Mouse (Mus musculus) T-helper 2 cell (primary cell): ENCODE measurements at regions not wholly inside any gene's neighbourhood (a gene's known extent, or its start where the extent isn't known, plus 50 kb on each side); places are given as distances from the start of the nearest gene placed in this dataset.

Experiments used
- in situ Hi-C: fragments of 300-600 bp; cut with MboI, MseI; formaldehyde crosslinking; loops from one replicate; pipeline ENCODE4 v1.15.1; 2025; ENCODE audit warnings: high pct_unique_total_duplicates

DNA sequence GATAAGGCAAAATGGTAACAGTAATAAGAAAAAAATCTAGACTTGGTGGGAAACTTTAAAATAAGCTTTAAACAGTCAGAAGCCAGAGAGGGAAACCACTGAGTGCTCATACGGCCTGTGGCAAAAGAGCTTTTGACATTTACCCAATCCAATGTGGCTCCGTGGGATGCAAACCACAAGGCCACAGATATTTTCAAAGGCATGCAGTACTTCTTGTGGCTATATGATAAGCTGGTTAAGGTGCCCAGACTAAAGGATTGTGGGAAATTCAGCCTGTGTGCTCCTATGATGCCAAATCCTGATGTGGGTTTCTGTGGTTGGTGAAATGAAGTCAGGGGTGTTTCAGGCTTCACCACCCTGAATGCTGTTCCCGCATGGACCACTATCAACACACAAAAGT lies 355.8 kb downstream of the Sorl1 start:
- in situ Hi-C loops = no loop called here

- in situ Hi-C loops = no loop called here
These were observed 357.6 kb downstream of the Sorl1 start for GRCm38 (mm10) chr9:41766533-41766920.

DNA sequence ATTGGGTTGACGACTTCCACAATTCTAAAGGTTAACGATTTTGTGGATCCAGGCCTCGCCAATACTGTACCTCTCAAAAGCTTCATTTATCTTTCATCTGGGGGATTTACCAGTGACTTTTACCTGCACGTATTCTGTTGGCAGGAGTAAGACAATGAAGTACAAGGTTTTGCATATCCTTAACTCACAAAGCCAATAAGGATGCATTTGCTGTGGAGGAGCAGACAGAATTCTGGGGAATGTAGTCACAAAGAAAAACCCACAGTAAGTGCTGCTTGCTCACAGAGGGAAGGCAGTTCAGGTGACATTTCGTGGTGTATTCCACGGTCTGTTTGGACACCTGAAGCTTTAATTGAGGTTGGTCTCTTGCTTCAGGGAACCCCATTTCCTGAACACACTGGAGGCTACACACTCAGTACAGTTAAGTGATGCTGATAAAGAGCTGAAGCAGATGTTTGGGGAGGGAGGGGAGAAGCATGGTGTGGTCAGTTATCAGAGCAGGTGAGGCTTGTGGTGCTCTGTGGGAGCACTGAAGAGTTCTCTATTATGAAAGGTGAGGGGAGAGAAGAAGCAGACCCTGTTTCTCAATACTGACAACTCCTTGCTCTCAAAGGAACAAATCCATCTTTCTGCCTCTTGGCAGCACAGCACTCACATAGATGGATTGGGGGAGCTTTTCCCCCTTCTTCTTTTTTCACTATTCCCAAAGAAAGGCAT lies 358.1 kb downstream of the Sorl1 start:
- in situ Hi-C loops = no loop called here

DNA sequence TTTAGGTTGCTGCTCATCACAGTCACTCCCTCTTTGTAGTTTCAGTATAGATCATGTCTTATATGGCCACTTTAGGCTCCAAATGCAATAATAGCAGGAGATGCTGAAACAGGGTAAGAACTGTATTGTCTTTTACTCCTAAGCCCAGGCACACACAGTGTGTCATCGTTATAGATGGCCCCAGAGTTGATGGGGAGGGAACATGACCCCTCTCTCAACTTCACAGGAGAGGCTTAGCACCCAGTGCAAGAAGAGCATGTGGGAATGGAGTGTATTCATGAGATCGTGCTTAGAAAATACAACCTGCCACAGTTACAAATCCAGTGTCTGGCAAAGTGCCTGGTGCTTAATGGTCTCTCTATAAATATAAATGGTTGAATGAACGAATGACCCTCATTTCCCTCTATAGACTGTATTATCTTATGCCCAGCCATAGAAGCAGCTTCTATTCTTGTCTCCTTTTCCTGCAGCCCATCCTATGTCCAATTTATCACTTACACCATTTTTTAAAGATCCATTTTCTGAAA lies 363.0 kb downstream of the Sorl1 start:
- in situ Hi-C loops = no loop called here

DNA sequence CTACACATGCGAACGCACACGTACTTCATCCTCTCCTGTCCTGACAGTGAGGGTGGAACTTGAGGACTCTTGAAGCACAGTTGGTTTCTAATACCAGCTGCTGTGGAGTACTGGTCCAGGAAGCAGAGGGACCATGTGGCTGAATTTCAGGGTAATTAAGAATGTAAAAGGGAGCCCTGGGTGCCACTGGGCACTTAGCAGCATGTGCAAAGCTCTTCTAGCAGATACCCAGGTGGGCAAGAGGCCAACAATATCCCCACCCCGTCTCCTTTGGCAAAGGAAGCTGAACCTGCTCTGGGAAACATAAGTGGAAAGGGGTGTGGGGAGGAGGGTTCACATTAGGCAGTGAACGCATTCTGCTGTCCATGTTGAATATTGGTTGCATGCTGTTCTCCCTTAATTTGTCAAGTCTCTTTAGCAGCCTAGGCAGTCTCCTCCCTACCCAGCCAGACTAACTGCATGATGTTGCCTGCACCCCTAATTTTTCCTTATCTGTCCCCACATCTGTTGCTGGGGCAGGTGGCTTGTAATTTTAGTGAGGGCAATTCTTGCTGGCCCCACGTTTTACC lies 369.6 kb downstream of the Sorl1 start:
- in situ Hi-C loops = no loop called here

DNA sequence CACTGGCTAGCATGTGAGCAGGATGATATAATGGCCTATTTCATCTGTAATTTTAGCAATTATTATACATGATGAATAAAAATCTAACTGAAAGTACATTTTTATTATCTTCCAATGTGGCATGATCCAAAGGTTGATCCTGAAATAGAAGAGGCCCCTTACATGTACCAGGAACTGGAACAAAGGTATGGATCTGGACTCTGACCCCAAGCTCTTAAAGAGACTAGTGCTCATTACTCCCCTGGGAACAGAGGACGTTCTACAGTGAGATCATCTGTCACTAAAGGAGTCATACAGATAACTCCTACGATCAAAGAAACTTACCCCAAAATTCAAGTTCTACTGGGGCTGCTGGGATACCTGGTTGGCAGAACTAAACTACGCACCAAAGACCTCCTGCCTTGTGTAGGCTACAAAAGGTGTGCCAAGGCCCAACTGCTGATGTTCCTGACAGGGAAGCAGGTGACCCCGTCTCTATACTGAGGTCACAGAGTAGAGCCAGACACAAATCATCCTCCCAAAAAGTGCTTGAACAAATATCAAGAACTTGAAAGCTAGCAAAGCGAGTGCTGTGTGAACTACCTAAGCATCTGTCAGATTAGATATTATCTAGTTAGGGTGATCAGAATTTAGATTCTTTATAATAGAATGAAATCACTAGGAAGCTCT lies 378.0 kb downstream of the Sorl1 start:
- in situ Hi-C loops = no loop called here

DNA sequence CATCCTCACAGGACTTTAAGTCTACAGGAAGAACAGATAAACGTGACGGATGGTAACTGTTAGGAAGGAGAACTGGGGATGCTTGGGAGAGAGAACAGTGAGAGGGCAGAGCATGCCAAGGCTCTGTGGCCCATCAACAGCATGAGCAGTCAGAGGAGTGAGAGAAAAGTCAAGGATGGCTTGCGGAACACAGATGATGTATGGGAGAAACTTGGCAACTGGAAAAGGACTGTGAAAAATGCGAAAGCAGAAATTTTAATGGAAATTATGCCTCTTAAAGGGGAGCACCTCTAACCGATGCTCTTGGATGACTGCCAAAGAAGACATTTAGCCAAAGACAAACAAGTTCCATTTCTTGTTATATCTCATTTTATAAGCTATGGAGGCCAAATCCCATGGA lies 382.6 kb downstream of the Sorl1 start:
- in situ Hi-C loops = no loop called here

DNA sequence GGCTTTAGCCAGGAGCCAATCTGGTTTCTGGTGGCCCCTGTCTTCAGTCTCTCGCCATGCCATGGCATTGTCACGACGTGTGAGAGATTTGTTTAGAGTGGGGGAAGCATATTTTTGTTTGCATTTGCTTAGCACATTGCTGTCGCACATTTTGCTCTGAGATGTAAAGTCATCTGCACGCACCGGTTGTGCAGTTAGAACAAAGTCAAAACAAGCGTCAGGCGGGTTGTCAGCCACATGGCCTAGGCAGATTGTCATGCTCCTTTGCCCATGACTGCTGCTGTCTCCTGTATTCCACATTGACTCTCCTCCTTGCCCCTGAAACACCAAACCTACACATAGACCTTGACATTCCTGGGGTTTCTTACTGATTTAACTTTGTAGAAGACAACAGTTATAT lies 383.6 kb downstream of the Sorl1 start:
- in situ Hi-C loops = no loop called here

GRCm38 (mm10) chr9:41737671-41738070 lies 386.4 kb downstream of the Sorl1 start:
- in situ Hi-C loops = no loop called here

DNA sequence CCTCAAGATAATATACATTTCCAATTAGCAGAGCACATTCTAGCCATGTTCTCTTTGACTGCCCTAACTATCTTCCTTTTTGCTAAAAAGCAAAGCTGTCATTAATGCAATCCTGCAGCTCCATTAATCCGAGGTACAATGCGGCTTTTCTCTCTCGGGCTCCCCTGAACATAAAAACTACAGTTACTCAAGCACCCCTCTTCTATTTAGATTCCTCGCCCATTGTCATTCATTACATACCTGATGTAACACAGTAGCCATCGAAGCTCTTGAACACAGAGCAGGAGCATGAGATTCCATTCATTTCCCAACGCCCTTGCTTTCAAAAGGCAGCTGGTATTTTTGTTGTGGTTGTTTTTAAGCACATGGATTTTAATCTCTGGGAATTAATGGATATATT lies 387.2 kb downstream of the Sorl1 start:
- in situ Hi-C loops = no loop called here

DNA sequence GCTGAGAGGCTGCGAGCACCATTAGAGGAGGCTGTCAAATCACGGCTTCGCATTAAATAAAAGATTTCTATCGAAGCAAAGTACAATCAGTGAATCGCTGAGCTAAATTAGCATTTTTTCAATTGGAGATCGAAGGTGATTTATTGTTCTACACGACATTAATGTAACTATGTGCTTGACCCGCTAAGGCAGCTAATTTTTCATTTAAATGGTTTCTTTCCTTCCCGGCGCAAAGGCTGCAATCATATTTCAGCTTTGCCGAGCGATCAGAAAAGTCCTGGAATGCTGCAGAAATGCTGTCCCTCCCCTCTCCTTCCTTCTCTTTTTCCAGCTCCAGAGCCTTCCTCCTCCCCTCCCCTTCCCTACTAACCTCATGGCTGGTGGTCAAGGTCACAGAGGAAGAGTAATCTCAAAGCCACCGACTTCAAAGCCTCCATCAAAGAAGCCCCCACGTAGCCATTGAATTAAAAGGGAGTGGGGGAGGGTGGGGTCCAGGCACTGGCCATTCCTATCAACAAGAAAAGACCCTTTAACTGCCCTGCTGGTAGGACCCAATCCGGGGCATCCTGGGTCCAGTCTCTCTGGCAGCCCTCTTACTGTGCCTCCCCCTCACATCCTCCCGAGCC lies 387.8 kb downstream of the Sorl1 start:
- in situ Hi-C loops = no loop called here

DNA sequence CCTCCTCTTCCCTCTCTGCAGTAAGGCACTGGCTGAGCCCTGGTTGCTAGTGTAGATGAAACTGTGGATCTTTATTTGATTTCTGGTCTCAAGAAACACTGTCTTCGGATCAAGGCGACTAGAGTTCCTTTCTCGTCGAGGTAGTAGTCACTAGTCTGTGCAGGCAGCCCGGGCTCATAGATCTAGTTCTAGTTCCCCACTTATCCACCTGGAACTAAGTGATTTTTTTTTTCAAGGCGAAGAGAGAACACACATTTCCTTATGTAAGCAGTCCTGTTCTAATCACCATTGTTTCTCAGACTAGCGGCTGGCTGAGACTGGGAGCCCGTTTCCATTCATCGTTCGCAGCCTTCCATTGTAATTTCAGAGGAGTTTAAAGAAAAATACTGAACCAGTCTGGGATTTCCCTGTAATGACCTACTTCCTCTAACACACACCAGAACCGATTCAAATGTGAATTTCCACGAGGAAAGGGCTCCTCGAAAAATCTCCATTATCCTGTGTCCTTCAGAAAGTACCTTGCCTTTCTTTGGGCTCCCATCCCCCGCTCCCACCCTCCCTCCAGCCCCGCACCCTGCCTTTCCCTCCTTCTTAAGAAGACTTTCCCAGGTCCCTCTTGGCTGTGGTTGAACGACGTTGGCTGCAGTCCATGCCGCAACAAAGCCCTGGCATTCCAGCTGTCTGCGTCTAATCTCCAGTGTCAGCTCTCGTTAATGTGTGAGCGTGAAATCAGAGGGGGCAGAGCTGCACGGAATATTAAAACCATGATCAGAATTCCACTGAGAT lies 388.5 kb downstream of the Sorl1 start:
- in situ Hi-C loops = no loop called here

- in situ Hi-C loops = no loop called here
These were observed 389.1 kb downstream of the Sorl1 start for GRCm38 (mm10) chr9:41734925-41735447.

- in situ Hi-C loops = loop anchor here (25.0 kb wide), 1 partner anchor 484 kb away; no protein-coding TSS in a partner anchor
These were observed 402.5 kb downstream of the Sorl1 start for GRCm38 (mm10) chr9:41721609-41722008.

DNA sequence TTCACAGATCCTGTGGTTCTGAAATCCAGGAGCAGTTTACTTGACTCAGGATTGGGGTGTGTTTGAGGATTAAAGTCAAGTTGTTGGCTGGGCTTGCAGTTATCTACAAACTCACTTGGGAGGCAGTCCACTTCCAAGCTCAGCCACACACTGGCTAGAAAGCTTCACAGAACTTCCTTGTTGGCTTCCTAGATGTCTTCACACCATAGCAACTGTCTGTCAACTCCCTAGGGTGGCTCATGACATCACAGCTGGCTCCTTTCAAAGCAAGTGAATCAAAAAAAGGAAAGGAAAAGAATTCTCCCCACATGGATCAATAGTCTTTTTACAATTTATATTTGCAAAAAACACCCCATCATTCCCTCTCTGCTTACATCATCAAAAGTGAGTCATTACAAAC lies 408.9 kb downstream of the Sorl1 start:
- in situ Hi-C loops = loop anchor here (25.0 kb wide), 1 partner anchor 478 kb away; no protein-coding TSS in a partner anchor

DNA sequence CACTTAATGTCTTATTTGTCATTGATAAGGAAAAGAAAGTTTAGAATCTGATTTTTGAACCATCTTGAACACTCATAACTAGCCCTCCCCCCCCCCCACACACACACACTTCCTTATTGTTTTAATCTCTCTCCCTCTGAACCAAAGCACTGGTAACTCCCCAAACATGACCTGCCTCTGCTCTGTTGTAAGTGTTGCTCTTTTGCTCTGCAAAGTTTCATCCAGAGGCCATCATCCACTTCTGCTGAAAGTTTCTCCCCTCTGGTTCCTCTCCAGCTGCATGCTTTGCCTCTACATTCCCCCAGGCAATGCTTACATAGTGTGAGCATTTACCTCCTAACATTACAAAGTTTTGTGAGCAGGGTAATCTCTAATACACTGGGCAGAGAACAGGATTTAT lies 418.1 kb downstream of the Sorl1 start:
- in situ Hi-C loops = loop anchor here (25.0 kb wide), 1 partner anchor 469 kb away; no protein-coding TSS in a partner anchor

DNA sequence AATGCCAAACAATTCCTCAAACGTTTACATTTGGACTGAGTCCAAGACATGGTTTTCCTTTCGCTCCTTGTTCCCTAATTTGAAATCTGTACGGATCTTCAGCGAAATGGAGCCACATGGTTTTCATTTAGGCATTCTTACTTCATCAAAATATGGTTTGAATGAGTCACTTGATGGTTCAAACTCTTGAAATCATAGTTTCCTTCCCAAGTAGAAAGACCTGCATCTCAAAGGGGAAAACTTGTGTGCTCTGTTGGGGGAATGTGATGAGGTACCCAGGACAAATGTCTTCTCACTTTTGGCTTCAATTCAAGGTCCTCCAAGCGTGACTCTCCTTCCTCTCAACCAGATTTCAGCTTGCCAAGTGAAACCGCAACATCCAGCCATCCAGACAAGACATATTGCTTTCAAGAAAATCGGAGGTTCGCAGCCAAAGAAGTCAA lies 418.6 kb downstream of the Sorl1 start:
- in situ Hi-C loops = loop anchor here (25.0 kb wide), 1 partner anchor 468 kb away; no protein-coding TSS in a partner anchor

DNA sequence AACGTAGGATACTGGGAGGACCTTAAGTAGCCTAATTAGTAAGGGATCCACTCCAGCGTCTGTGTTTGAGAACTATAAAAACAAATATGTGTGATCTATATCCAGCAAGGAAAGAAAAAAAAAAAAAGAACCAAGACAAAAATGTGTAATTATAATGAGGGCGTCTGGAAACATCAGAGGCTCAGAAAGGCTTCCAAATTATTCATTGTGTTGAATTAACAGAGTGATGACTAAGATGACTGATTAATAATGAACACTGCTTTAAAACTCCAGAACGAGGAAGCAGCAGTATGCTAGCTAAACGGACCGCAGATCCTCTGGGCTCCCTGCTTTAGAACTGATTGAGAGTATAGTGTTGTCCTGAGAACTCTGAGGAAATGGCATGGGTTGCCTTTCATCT lies 421.0 kb downstream of the Sorl1 start:
- in situ Hi-C loops = loop anchor here (25.0 kb wide), 1 partner anchor 466 kb away; no protein-coding TSS in a partner anchor

DNA sequence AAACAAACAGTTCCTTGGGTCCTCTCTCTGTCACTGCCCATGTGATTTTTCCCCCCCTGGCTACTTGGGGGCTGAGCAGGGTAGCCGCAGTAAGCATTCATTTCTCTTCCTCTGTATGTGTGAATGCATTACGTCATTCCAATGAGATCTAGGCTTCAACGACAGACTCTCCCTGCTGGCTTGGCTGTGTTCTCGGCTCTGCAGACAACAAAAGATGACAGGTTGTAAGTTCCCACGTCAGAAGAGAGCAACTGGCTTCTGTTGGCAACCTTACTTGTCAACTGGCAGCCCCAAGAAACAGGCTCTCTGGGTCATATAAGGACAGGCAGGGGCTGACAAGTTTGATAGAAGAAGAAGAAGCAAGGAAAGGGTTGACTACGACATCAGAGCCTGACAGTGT lies 423.4 kb downstream of the Sorl1 start:
- in situ Hi-C loops = loop anchor here (25.0 kb wide), 1 partner anchor 463 kb away; no protein-coding TSS in a partner anchor

- in situ Hi-C loops = no loop called here
These were observed 425.1 kb downstream of the Sorl1 start for GRCm38 (mm10) chr9:41699031-41699430.
